Mouse (Mus musculus) C2C12 (cell line): ENCODE data around the gene Fndc7.

Experiments
- CEBPB ChIP-seq: IDR thresholded peaks from one replicate; pipeline ENCODE4 v1.6.1; 2011; ENCODE audit warnings: low read depth, mild to moderate bottlenecking, control low read depth, moderate library complexity
- CTCF ChIP-seq: IDR thresholded peaks from one replicate; pipeline ENCODE4 v1.5.1; 2011; ENCODE audit not compliant: control insufficient read depth, insufficient read depth, insufficient read length
- MAX ChIP-seq: IDR thresholded peaks from one replicate; pipeline ENCODE4 v1.6.1; 2011; ENCODE audit warnings: mild to moderate bottlenecking, control low read depth
- MYOD1 ChIP-seq: IDR thresholded peaks from one replicate; pipeline ENCODE4 v1.6.1; 2011; ENCODE audit warnings: low read depth; ENCODE audit not compliant: control insufficient read depth, insufficient read length
- USF1 ChIP-seq: IDR thresholded peaks from one replicate; pipeline ENCODE4 v1.6.1; 2011; ENCODE audit warnings: low read depth, mild to moderate bottlenecking, control low read depth, moderate library complexity

GRCm38 (mm10) chr3:108855864-108856263 lies 33.9 kb downstream of the Fndc7 start:
- TF ChIP-seq CTCF (no peak), MAX (peak; percentile 29), USF1 (no peak), MYOD1 (no peak), CEBPB (no peak)
